In the genomic region with DNA sequence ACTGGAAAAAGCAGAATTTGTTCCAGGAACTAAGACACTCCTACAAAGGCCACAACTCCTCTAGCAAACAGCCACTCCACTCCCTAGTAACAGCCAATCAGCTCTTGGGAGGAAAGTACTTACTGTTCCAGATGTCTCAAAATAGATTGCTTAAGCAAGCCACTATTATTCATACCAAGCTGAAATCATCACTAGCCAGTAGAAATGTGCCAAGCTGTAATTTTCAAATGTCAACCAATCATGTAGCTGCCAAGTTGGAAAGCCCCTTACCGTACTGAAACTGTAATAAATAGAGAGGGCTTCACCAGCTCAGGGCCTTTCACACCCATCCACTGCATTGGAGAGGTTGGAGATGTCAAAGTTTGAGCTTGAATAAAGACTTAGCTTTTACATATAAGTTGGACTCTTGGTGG, we compare ENCODE assay signal across 12 mouse cellular contexts.
A peak's percentile ranks its signal among the peaks of the same experiment; 100 is the strongest.
DNase-seq lines count a peak whose midpoint lies in the region; ATAC-seq and TF ChIP-seq lines count a peak whose summit lies in the region.
"Had no signal": no experiment of that assay in that cellular context is flagged by ENCODE, and none has a peak within 500 bp of the region (broad histone marks: within the 10 kb centered on the region; RNA-seq: fewer than 3 reads in every experiment).

No protein-coding gene starts in this region.

- H3K27me3 ChIP-seq in lung, postnatal 0 days (replicated peaks; ENCODE audit: insufficient read depth, low read length): no peaks in the 10 kb centered on the region
- H3K27me3 ChIP-seq: liver, embryonic 13.5 days had no signal

- no peak for TF ChIP-seq CTCF in lung, postnatal 0 days (IDR thresholded peaks at IDR 0.05)
- no peak for TF ChIP-seq CTCF in bone marrow macrophage, adult 2 months (IDR thresholded peaks at IDR 0.05; ENCODE audit: low read depth, low read length)

- no peaks in the 10 kb centered on the region for H3K36me3 ChIP-seq in lung, postnatal 0 days (ENCODE audit: insufficient read depth, low read length)
- H3K36me3 ChIP-seq: liver, embryonic 13.5 days; midbrain, embryonic 10.5 days had no signal

- 53% methylated on average over 1 of the region's 1 CpGs for WGBS in lung, postnatal 0 days

- H3K27ac ChIP-seq in lung, postnatal 0 days (ENCODE audit: low read length): no peak overlapping the region
- H3K27ac ChIP-seq in bone marrow macrophage, adult 2 months (ENCODE audit: insufficient read depth, low read depth, low read length): peak overlapping the region; percentile 54
- H3K27ac ChIP-seq: liver, embryonic 13.5 days; midbrain, embryonic 10.5 days had no signal

- DNase-seq in gastrocnemius, postnatal 25 days: peak; percentile 48
- DNase-seq in gastrocnemius, postnatal 10 days: no peak
- DNase-seq in lung, postnatal 0 days (ENCODE audit: low spot score): peak; percentile 82
- DNase-seq in lung, postnatal 14 days: no peak
- DNase-seq in skeletal muscle tissue, adult 2 months (ENCODE audit: low read depth, low spot score): peak; percentile 96
- DNase-seq in left cerebral cortex, adult 18-20 months (ENCODE audit: low spot score in 2 of 2): no peak
- DNase-seq in spleen, postnatal 4 days (ENCODE audit: low spot score in 2 of 2): no peak
- DNase-seq: kidney, postnatal 4 days; liver, embryonic 13.5 days; right cerebral cortex, postnatal 25 days had no signal

- no peak overlapping the region for H3K9ac ChIP-seq in lung, postnatal 0 days (replicated peaks; ENCODE audit: low read depth)
- H3K9ac ChIP-seq: liver, embryonic 13.5 days had no signal

- ATAC-seq in lung, postnatal 0 days: peak; percentile 89

- H3K4me2 ChIP-seq in lung, postnatal 0 days (replicated peaks; ENCODE audit: low read depth, low read length): no peak overlapping the region
- H3K4me2 ChIP-seq: liver, embryonic 13.5 days had no signal

- H3K9me3 ChIP-seq in lung, postnatal 0 days (ENCODE audit: low read length): no peaks in the 10 kb centered on the region
- H3K9me3 ChIP-seq: liver, embryonic 13.5 days had no signal

- no peak overlapping the region for H3K4me3 ChIP-seq in lung, postnatal 0 days (ENCODE audit: low read depth, low read length)
- no peak overlapping the region for H3K4me3 ChIP-seq in bone marrow macrophage, adult 2 months (ENCODE audit: insufficient read depth, low read length)
- H3K4me3 ChIP-seq: liver, embryonic 13.5 days; midbrain, embryonic 10.5 days had no signal

- TF ChIP-seq EP300 in lung, postnatal 0 days (IDR thresholded peaks at IDR 0.05): peak; percentile 95

- no peak for TF ChIP-seq POLR2A in bone marrow macrophage, adult 2 months (IDR thresholded peaks at IDR 0.05; ENCODE audit: borderline replicate concordance, low read depth, low read length)

- no peaks in the 10 kb centered on the region for H3K4me1 ChIP-seq in lung, postnatal 0 days (ENCODE audit: insufficient read depth, low read depth, low read length)
- H3K4me1 ChIP-seq in bone marrow macrophage, adult 2 months (ENCODE audit: control insufficient read depth, insufficient read depth, low read length): peaks cover 2% of the 10 kb centered on the region; the same call in 1 of the 2 replicates
- H3K4me1 ChIP-seq: liver, embryonic 13.5 days; midbrain, embryonic 10.5 days had no signal

Comparison
In these comparisons a context has a peak if more than half of its experiments do, and no peak if none do; other contexts are left out.
1. DNase-seq: peak in gastrocnemius, postnatal 25 days (single experiment), lung, postnatal 0 days (single experiment) and skeletal muscle tissue, adult 2 months (single experiment); none in gastrocnemius, postnatal 10 days (single experiment), lung, postnatal 14 days (single experiment), left cerebral cortex, adult 18-20 months (0 of 2) and spleen, postnatal 4 days (0 of 2).